Mouse (Mus musculus) kidney, postnatal 0 days (tissue): ENCODE data around the gene Tbc1d16. TPM values are rescaled to one million over a fixed set of nuclear protein-coding genes. Genes with fewer than 3 reads are reported as not detected.
"Not testable (repeated sequence)": the region's sequence is repeated elsewhere in the genome, so short reads cannot be mapped to it uniquely, and the experiment has no call there.

Experiments used
- ATAC-seq: fragments of 200-750 bp; cut with Nextera tagmentation; replicated peaks from 2 replicates; pipeline ENCODE4 v1.8.0; 2017; ENCODE audit warnings: low read depth, moderate number of reproducible peaks, moderate TSS enrichment, moderate library complexity; ENCODE audit not compliant: low FRiP score
- DNase-seq: peaks from one replicate; pipeline ENCODE4 v3.0.0-alpha.2; 2016; ENCODE audit warnings: low spot score
- H3K27ac ChIP-seq: fragments of 300-500 bp; sonication (generic); 2 replicates; pipeline ENCODE4 v1.5.1; 2014; ENCODE audit warnings: mild to moderate bottlenecking
- H3K27me3 ChIP-seq: fragments of 300-500 bp; sonication (generic); 2 replicates; pipeline ENCODE4 v1.6.1; 2014; ENCODE audit warnings: low read length, mixed read lengths; ENCODE audit not compliant: insufficient read depth
- H3K36me3 ChIP-seq: fragments of 300-500 bp; sonication (generic); 2 replicates; pipeline ENCODE4 v1.6.1; 2014; ENCODE audit warnings: low read length, mixed read lengths; ENCODE audit not compliant: insufficient read depth
- H3K4me1 ChIP-seq: fragments of 300-500 bp; sonication (generic); replicated peaks from 2 replicates; pipeline ENCODE4 v1.6.1; 2014; ENCODE audit warnings: antibody characterized with exemption, low read length, mixed read lengths; ENCODE audit not compliant: insufficient read depth
- H3K4me2 ChIP-seq: fragments of 300-500 bp; sonication (generic); 2 replicates; pipeline ENCODE4 v1.6.1; 2014; ENCODE audit warnings: mild to moderate bottlenecking, low read length, moderate library complexity, mixed read lengths
- H3K4me3 ChIP-seq: fragments of 300-500 bp; sonication (generic); replicated peaks from 2 replicates; pipeline ENCODE4 v1.5.1; 2014; ENCODE audit warnings: low read depth, low read length
- H3K9ac ChIP-seq: fragments of 300-500 bp; sonication (generic); 2 replicates; pipeline ENCODE4 v1.6.1; 2014; ENCODE audit warnings: low read depth, low read length
- H3K9me3 ChIP-seq: fragments of 300-500 bp; sonication (generic); replicated peaks from 2 replicates; pipeline ENCODE4 v1.6.1; 2016; ENCODE audit warnings: low read length, inconsistent platforms, mixed read lengths
- CTCF ChIP-seq: IDR thresholded peaks from 2 replicates; pipeline ENCODE4 v1.5.1; 2016; ENCODE audit warnings: antibody characterized with exemption, low read depth, mild to moderate bottlenecking, moderate library complexity
- WGBS: fragments of 180-500 bp; shearing (Covaris S2); extraction: QIAGEN DNeasy Blood & Tissue Kit; methylation state at CpG from one replicate; pipeline ENCODE4 v1.1.7; 2014; 5-methylcytosine and 5-hydroxymethylcytosine counted together
- polyA plus RNA-seq: library from polyadenylated mRNA; unstranded; fragments of >200 nt; fragmentation: Nextera tagmentation; extraction: Ambion mirVana; gene quantifications from 2 replicates; pipeline ENCODE4 v1.2.1, GENCODE M21; 2015

Tbc1d16 gene
- polyA plus RNA-seq: 9.2 and 9.5 TPM in 2 replicates

DNA sequence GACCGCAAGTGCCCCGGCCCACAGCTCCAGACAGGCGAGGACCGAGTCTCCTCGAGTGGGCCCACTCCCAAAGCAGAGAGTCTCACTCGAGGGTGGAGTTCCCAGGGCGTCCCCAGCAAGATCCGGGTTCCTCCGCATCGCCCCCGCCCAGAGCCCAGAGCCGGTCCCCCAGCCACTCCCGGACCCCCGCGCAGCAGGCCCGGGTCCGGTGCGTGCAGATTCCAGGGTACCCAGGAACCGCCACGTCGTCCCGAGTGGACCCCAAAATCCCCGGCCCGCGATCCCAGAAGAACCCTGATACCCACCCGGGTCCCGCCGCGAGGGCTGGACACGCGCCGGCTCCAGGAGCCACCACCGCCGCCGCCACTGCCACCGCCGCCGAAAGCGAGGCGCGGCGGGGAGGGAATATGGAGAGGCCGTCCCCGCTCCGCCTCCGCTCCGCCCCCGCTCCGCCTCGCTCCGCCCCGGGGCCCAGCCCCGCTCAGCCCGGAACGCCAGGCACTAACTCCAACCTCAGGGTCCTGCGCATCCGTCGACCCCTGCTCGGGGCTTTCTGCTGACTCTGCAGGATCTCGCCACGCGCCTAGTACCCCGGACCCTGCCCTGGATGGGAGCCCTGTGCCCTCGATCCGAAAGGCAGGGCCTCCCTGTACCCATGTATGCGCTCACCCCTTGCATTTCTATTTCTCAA, at the start of gene Tbc1d16, which contains the start of gene Ccdc40:
TSS of gene Tbc1d16 (minus strand) at position 409 of the 691 bp plus-strand sequence.
TSS of gene Ccdc40 (plus strand) at position 482 of the 691 bp plus-strand sequence.
- H3K27ac ChIP-seq: peak within 1 kb of the TSS; percentile 31; the same call in 1 of the 2 replicates
- DNase-seq: peak; percentile 84
- H3K4me2 ChIP-seq: peak within 1 kb of the TSS; percentile 98
- under 1% methylated on average over 57 of the region's 66 CpGs for WGBS
- H3K9me3 ChIP-seq: no peaks in the 10 kb centered on the region
- peak; percentile 84 for ATAC-seq
- no peaks in the 10 kb centered on the region for H3K27me3 ChIP-seq
- TF ChIP-seq CTCF: no peak
- H3K4me1 ChIP-seq: peaks cover 19% of the 10 kb centered on the region
- no peaks in the 10 kb centered on the region for H3K36me3 ChIP-seq
- H3K9ac ChIP-seq: peak within 1 kb of the TSS; percentile 78
- peak within 1 kb of the TSS; percentile 80 for H3K4me3 ChIP-seq

GRCm38 (mm10) chr11:119273186-119273930, 45.1 kb upstream of the Tbc1d16 start:
- 91% methylated on average over 8 of the region's 8 CpGs for WGBS
- Histone ChIP-seq H3K27ac (no peak overlapping the region), H3K36me3 (peaks cover 14% of the 10 kb centered on the region; the same call in 1 of the 2 replicates), H3K9me3 (no peaks in the 10 kb centered on the region), H3K4me1 (no peaks in the 10 kb centered on the region), H3K4me3 (no peak overlapping the region), H3K27me3 (no peaks in the 10 kb centered on the region), H3K4me2 (no peak overlapping the region), H3K9ac (no peak overlapping the region)
- DNase-seq (no peak), ATAC-seq (no peak)
- peak; percentile 37; the same call in 1 of the 2 replicates for TF ChIP-seq CTCF

GRCm38 (mm10) chr11:119272492-119272891, 44.2 kb upstream of the Tbc1d16 start:
- H3K4me2 ChIP-seq, H3K27ac ChIP-seq, H3K27me3 ChIP-seq, H3K9ac ChIP-seq, H3K4me3 ChIP-seq, H3K4me1 ChIP-seq, ATAC-seq, H3K9me3 ChIP-seq, DNase-seq: not testable (repeated sequence)
- TF ChIP-seq CTCF: peak; percentile 72
- peaks cover 14% of the 10 kb centered on the region; the same call in 1 of the 2 replicates for H3K36me3 ChIP-seq
- 68% methylated on average over 3 of the region's 3 CpGs for WGBS

DNA sequence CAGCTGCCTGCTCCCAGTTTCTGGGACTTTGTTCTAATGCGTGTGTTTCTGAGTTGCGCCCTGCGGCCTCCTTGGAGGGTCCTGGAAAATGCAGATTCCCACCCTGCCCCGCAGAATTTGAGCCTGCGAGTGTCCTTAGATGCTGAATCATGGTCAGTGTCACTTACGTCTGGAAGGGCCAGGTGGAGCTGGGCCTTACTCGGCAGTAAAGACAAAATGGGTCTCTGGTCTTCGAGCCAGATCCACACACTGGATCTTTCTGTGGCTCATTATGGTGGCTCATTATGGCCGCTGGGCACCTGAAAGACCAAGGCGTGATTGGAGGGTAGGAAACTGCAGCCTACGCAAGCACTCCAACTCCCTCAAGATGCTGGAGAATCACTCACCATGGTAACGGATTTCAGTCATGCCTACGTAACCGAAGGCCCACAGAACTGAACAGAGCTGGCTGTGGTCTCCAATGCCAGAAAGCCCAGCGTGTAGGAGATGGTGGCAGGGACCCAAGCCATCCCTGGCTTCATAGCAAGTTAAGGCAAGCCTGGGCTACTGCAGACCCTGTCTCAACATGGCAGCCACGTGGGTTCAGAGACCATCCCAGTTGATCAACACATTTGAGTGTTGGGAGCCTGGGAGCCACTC, 40.4 kb upstream of the Tbc1d16 start:
- WGBS: 75% methylated on average over 16 of the region's 16 CpGs
- Histone ChIP-seq H3K27me3 (no peaks in the 10 kb centered on the region), H3K4me3 (peak overlapping the region; percentile 67), H3K9me3 (no peaks in the 10 kb centered on the region), H3K4me2 (peak overlapping the region; percentile 99), H3K9ac (peak overlapping the region; percentile 73), H3K36me3 (0 out of 2 replicates have a peak, but pooled peaks cover 3% of the 10 kb centered on the region), H3K27ac (no peak overlapping the region; the same call in 1 of the 2 replicates), H3K4me1 (no peaks in the 10 kb centered on the region)
- DNase-seq: no peak
- TF ChIP-seq CTCF: no peak
- no peak for ATAC-seq

- 0 out of 2 replicates have a peak, but pooled peaks cover 3% of the 10 kb centered on the region for H3K36me3 ChIP-seq
- peak within 1 kb of the TSS; percentile 73 for H3K9ac ChIP-seq
- peak within 1 kb of the TSS; percentile 99 for H3K4me2 ChIP-seq
- ATAC-seq (peak; percentile 68), DNase-seq (peak; percentile 93)
- peak within 1 kb of the TSS; percentile 48 for H3K27ac ChIP-seq
- no peaks in the 10 kb centered on the region for H3K9me3 ChIP-seq
- no peaks in the 10 kb centered on the region for H3K27me3 ChIP-seq
- no peaks in the 10 kb centered on the region for H3K4me1 ChIP-seq
- peak; percentile 100 for TF ChIP-seq CTCF
- 3% methylated on average over 52 of the region's 52 CpGs for WGBS
- peak within 1 kb of the TSS; percentile 67 for H3K4me3 ChIP-seq
Measured at GRCm38 (mm10) chr11:119267768-119268556, 39.7 kb upstream of the Tbc1d16 start, which contains the start of gene Gaa. Gaa (plus strand) TSS chr11:119267887.
